ENCODE assay signal across 18 mouse cellular contexts in genomic region chr12:111478924-111479323, GRCm38 (mm10). TPM values are rescaled to one million over a fixed set of nuclear protein-coding genes. Genes with fewer than 3 reads are reported as not detected.
"Had no signal": no experiment of that assay in that cellular context is flagged by ENCODE, and none has a peak within 500 bp of the region (broad histone marks: within the 10 kb centered on the region; RNA-seq: fewer than 3 reads in every experiment).

No protein-coding gene starts in this region.

- H3K27me3 ChIP-seq: stomach, embryonic 15.5 days had no signal

- H3K27ac ChIP-seq: neural tube, embryonic 13.5 days; neural tube, embryonic 15.5 days; stomach, embryonic 15.5 days; stomach, postnatal 0 days had no signal

- H3K4me3 ChIP-seq: neural tube, embryonic 13.5 days; neural tube, embryonic 15.5 days; stomach, embryonic 15.5 days had no signal

- H3K36me3 ChIP-seq: neural tube, embryonic 13.5 days; neural tube, embryonic 15.5 days; stomach, embryonic 15.5 days had no signal

- H3K4me2 ChIP-seq: neural tube, embryonic 13.5 days; neural tube, embryonic 15.5 days; stomach, embryonic 15.5 days had no signal

- H3K9me3 ChIP-seq: neural tube, embryonic 13.5 days; neural tube, embryonic 15.5 days; stomach, embryonic 15.5 days had no signal

- DNase-seq: retina, postnatal 1 day; right cerebral cortex, adult 18-20 months; right cerebral cortex, postnatal 14 days; right cerebral cortex, postnatal 25 days; right cerebral cortex, postnatal 4 days; spleen, adult 18-20 months; thymus, adult 18-20 months; thymus, adult 2 months; thymus, postnatal 14 days; thymus, postnatal 25 days; thymus, postnatal 36 days; thymus, postnatal 4 days had no signal

- H3K9ac ChIP-seq: neural tube, embryonic 13.5 days; neural tube, embryonic 15.5 days; stomach, embryonic 15.5 days had no signal

RNA-seq across cellular contexts. Expression of gene Gm266, which starts 6.7 kb away (rescaled TPM):
- total RNA-seq: neutrophil, adult 5-6 weeks had no signal

RNA-seq across cellular contexts. Expression of gene Tnfaip2, which starts 36.7 kb away (rescaled TPM):
- polyA plus RNA-seq: neural tube, embryonic 14.5 days had no signal
